Mouse (Mus musculus) hindbrain, embryonic 11.5 days (tissue): ENCODE data around the gene Gm20854. TPM values are rescaled to one million over a fixed set of nuclear protein-coding genes. Genes with fewer than 3 reads are reported as not detected.
"Not testable (repeated sequence)": the region's sequence is repeated elsewhere in the genome, so short reads cannot be mapped to it uniquely, and the experiment has no call there.

Source experiments
- ATAC-seq: fragments of 200-750 bp; cut with Nextera tagmentation; 2 replicates; pipeline ENCODE4 v1.8.0; 2017; ENCODE audit warnings: mild to moderate bottlenecking, moderate TSS enrichment, moderate library complexity; ENCODE audit not compliant: low FRiP score
- DNase-seq: peaks from one replicate; pipeline ENCODE4 v3.0.0-alpha.2; 2015; ENCODE audit warnings: low spot score
- H3K27ac ChIP-seq: fragments of 300-500 bp; sonication (generic); 2 replicates; pipeline ENCODE4 v1.5.1; 2014; ENCODE audit warnings: mild to moderate bottlenecking, low read depth, low read length
- H3K27me3 ChIP-seq: fragments of 300-500 bp; sonication (generic); 2 replicates; pipeline ENCODE4 v1.6.1; 2014; ENCODE audit warnings: mild to moderate bottlenecking, low read length, moderate library complexity, mixed read lengths; ENCODE audit not compliant: control insufficient read depth, insufficient read depth
- H3K36me3 ChIP-seq: fragments of 300-500 bp; sonication (generic); 2 replicates; pipeline ENCODE4 v1.6.1; 2014; ENCODE audit warnings: mild to moderate bottlenecking, low read length, moderate library complexity, mixed read lengths; ENCODE audit not compliant: control insufficient read depth, insufficient read depth
- H3K4me1 ChIP-seq: fragments of 300-500 bp; sonication (generic); replicated peaks from 2 replicates; pipeline ENCODE4 v1.6.1; 2014; ENCODE audit warnings: low read length, mixed read lengths; ENCODE audit not compliant: control insufficient read depth, insufficient read depth
- H3K4me2 ChIP-seq: fragments of 300-500 bp; sonication (generic); replicated peaks from 2 replicates; pipeline ENCODE4 v1.6.1; 2014; ENCODE audit warnings: mild to moderate bottlenecking, low read depth, low read length
- H3K4me3 ChIP-seq: fragments of 300-500 bp; sonication (generic); 2 replicates; pipeline ENCODE4 v1.5.1; 2014; ENCODE audit warnings: low read depth, low read length
- H3K9ac ChIP-seq: fragments of 300-500 bp; sonication (generic); 2 replicates; pipeline ENCODE4 v1.6.1; 2014; ENCODE audit warnings: low read depth, low read length
- H3K9me3 ChIP-seq: fragments of 300-500 bp; sonication (generic); 2 replicates; pipeline ENCODE4 v1.6.1; 2016; ENCODE audit warnings: low read length; ENCODE audit not compliant: control insufficient read depth
- WGBS: fragments of 180-500 bp; shearing (Covaris S2); extraction: QIAGEN DNeasy Blood & Tissue Kit; methylation state at CpG from one replicate; pipeline ENCODE4 v1.1.7; 2014; 5-methylcytosine and 5-hydroxymethylcytosine counted together
- polyA plus RNA-seq: library from polyadenylated mRNA; unstranded; fragments of >200 nt; fragmentation: Nextera tagmentation; extraction: Ambion mirVana; gene quantifications from 2 replicates; pipeline ENCODE4 v1.2.1, GENCODE M21; 2014

The Gm20854 gene
- not detected in 2 replicates for polyA plus RNA-seq

DNA sequence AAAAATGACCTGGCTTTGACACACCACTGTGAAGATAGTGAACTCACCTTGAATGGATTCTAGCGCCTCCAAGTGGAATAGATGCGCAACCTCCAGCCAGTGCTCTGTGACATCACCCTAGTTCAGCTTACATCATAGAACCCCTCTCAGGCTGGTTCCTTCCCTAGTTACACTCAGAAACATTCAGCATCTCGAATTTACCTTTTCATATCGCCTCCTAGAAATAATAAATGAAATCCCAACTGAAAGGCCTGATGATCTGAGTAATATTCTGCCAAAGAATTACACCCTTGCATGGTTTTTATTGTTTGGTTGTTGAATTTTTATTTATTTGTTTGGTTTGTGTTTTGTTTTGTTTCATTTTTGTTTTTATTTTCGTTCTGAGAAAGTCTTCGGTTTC lies at the start of gene Gm20854:
TSS of gene Gm20854 (minus strand) at position 101 of the 400 bp plus-strand sequence.
- not testable (repeated sequence) for H3K4me1 ChIP-seq, H3K27me3 ChIP-seq, H3K4me3 ChIP-seq, H3K9me3 ChIP-seq, H3K27ac ChIP-seq, H3K36me3 ChIP-seq, ATAC-seq, H3K4me2 ChIP-seq, DNase-seq, H3K9ac ChIP-seq
- no CpG with 5 or more reads among the region's 6 CpGs for WGBS
